In the genomic region with DNA sequence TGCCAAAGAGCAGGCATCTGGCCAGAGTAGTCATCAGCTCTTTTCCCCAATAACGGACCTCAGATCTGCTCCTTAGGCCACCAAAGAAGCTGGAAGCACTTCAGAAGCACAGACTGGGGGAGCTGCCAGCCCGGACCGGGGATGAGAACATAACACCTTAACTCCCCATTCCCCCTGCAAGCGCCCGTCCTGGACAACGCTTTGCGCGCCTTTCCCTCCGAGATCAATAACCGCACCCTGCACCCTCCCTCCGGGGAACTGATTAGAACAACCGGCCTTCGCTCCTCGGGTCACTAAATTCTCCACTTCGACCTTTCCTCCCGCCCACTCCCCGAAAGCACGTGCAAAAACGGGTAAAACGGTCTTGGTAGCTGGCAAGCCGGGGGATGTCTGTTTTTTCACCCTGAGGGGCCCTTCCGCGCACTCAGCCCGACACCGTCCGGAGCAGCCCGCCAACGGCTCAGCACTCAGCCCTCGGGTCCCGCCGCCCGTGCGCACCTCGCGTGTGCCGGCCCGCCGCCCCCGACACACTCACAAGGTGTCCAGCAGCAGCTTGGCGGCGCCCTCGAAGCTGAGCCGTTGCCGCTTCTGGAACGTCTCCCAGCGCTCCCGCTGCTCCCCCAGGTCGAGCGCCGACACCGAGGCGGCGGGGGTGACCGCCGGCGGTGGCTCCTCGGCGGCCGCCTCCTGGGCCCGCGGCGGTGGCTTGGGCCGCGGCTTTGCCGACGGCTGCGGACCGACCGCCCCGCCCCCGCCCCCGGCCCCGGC, we compare ENCODE assay signal across 8 mouse cellular contexts. TPM values are rescaled to one million over a fixed set of nuclear protein-coding genes. Genes with fewer than 3 reads are reported as not detected.
DNase-seq lines count a peak whose midpoint lies in the region; ATAC-seq and TF ChIP-seq lines count a peak whose summit lies in the region.

No protein-coding gene starts in this region.

- peak overlapping the region; percentile 83 for H3K4me2 ChIP-seq in heart, embryonic 13.5 days
- peak overlapping the region; percentile 98 for H3K4me2 ChIP-seq in kidney, embryonic 16.5 days (replicated peaks; ENCODE audit: low read depth, low read length)
- peak overlapping the region; percentile 81 for H3K4me2 ChIP-seq in neural tube, embryonic 14.5 days (ENCODE audit: low read depth, low read length)

- peaks cover 30% of the 10 kb centered on the region for H3K27me3 ChIP-seq in heart, embryonic 13.5 days (replicated peaks)
- peaks cover 7% of the 10 kb centered on the region; the same call in 1 of the 2 replicates for H3K27me3 ChIP-seq in kidney, embryonic 16.5 days (ENCODE audit: insufficient read depth, low read length)
- H3K27me3 ChIP-seq in neural tube, embryonic 14.5 days (ENCODE audit: control insufficient read depth, insufficient read depth, low read length) = no peaks in the 10 kb centered on the region

- ATAC-seq in CD4-positive, CD25-positive, alpha-beta regulatory T cell, adult 4 months = peak; percentile 66
- peak; percentile 77 for ATAC-seq in erythroblast, adult 5-6 weeks (replicated peaks; ENCODE audit: low FRiP score, poor library complexity, severe bottlenecking)
- ATAC-seq in heart, embryonic 13.5 days (ENCODE audit: extremely low read depth, insufficient number of reproducible peaks, low FRiP score, low TSS enrichment) = peak; percentile 40; the same call in 1 of the 2 replicates
- peak; percentile 81 for ATAC-seq in kidney, embryonic 16.5 days (ENCODE audit: low FRiP score, low TSS enrichment)
- ATAC-seq in neural tube, embryonic 14.5 days (ENCODE audit: low read depth) = peak; percentile 79

- WGBS in bone marrow, adult 2 months = under 1% methylated on average over 73 of the region's 73 CpGs
- WGBS in heart, embryonic 13.5 days = under 1% methylated on average over 59 of the region's 73 CpGs
- under 1% methylated on average over 63 of the region's 73 CpGs for WGBS in kidney, embryonic 16.5 days
- under 1% methylated on average over 62 of the region's 73 CpGs for WGBS in neural tube, embryonic 14.5 days

- peak; percentile 12; the same call in 1 of the 2 replicates for TF ChIP-seq POLR2A in bone marrow, adult 2 months (IDR thresholded peaks at IDR 0.05; ENCODE audit: borderline replicate concordance, control insufficient read depth, low read depth, low read length)

- peaks cover 2% of the 10 kb centered on the region; the same call in 1 of the 2 replicates for H3K4me1 ChIP-seq in bone marrow, adult 2 months (ENCODE audit: control insufficient read depth, insufficient read depth, low read length)
- H3K4me1 ChIP-seq in heart, embryonic 13.5 days = peaks cover 12% of the 10 kb centered on the region
- 0 out of 2 replicates have a peak, but pooled peaks cover 7% of the 10 kb centered on the region for H3K4me1 ChIP-seq in kidney, embryonic 16.5 days (ENCODE audit: insufficient read depth, low read length)
- H3K4me1 ChIP-seq in neural tube, embryonic 14.5 days (ENCODE audit: control insufficient read depth, insufficient read depth, low read length) = peaks cover 11% of the 10 kb centered on the region

- peak overlapping the region; percentile 80 for H3K4me3 ChIP-seq in bone marrow, adult 2 months (replicated peaks; ENCODE audit: control insufficient read depth, low read depth, low read length)
- H3K4me3 ChIP-seq in heart, embryonic 13.5 days = peak overlapping the region; percentile 84
- H3K4me3 ChIP-seq in kidney, embryonic 16.5 days (ENCODE audit: low read length) = peak overlapping the region; percentile 77
- peak overlapping the region; percentile 85 for H3K4me3 ChIP-seq in neural tube, embryonic 14.5 days (ENCODE audit: low read depth, low read length)

- H3K9ac ChIP-seq in heart, embryonic 13.5 days = peak overlapping the region; percentile 90
- H3K9ac ChIP-seq in kidney, embryonic 16.5 days (replicated peaks; ENCODE audit: low read length) = peak overlapping the region; percentile 89
- peak overlapping the region; percentile 95 for H3K9ac ChIP-seq in neural tube, embryonic 14.5 days (replicated peaks; ENCODE audit: low read depth, low read length)

- peak; percentile 49 to 58 for DNase-seq in lung, adult 18-20 months
- peak; percentile 82 for DNase-seq in testis, postnatal 14 days (ENCODE audit: low spot score)

- H3K36me3 ChIP-seq in heart, embryonic 13.5 days = no peaks in the 10 kb centered on the region
- H3K36me3 ChIP-seq in kidney, embryonic 16.5 days (ENCODE audit: insufficient read depth, low read length) = no peaks in the 10 kb centered on the region
- no peaks in the 10 kb centered on the region; the same call in none of the 2 replicates for H3K36me3 ChIP-seq in neural tube, embryonic 14.5 days (ENCODE audit: control insufficient read depth, insufficient read depth, low read length)

- no peaks in the 10 kb centered on the region for H3K9me3 ChIP-seq in heart, embryonic 13.5 days
- H3K9me3 ChIP-seq in kidney, embryonic 16.5 days (ENCODE audit: low read length) = no peaks in the 10 kb centered on the region
- H3K9me3 ChIP-seq in neural tube, embryonic 14.5 days (ENCODE audit: control insufficient read depth, low read length) = no peaks in the 10 kb centered on the region

- TF ChIP-seq CTCF in bone marrow, adult 2 months (IDR thresholded peaks at IDR 0.05; ENCODE audit: control insufficient read depth, insufficient read depth, low read length) = no peak

- H3K27ac ChIP-seq in bone marrow, adult 2 months (ENCODE audit: control insufficient read depth, insufficient read depth, low read depth, low read length, poor library complexity) = peak overlapping the region; percentile 75
- H3K27ac ChIP-seq in heart, embryonic 13.5 days (replicated peaks) = peak overlapping the region; percentile 40; the same call in 1 of the 2 replicates
- peak overlapping the region; percentile 51 for H3K27ac ChIP-seq in kidney, embryonic 16.5 days (ENCODE audit: low read length)
- peak overlapping the region; percentile 80 for H3K27ac ChIP-seq in neural tube, embryonic 14.5 days (ENCODE audit: low read depth, low read length)

RNA-seq across cellular contexts. Expression of gene Cenpv, which starts 0.6 kb away (rescaled TPM):
- polyA plus RNA-seq in CD4-positive, CD25-positive, alpha-beta regulatory T cell, adult 4 months (2017; shearing (Covaris generic)) = 1 to 10 TPM in 1 of 2 experiments, under 1 TPM in 1; 0.74 to 2.3 TPM
- 20.9 and 22.2 TPM in 2 replicates for polyA plus RNA-seq in bone marrow, adult 2 months (2011; ENCODE audit: insufficient read depth, insufficient read length, low replicate concordance, missing spikeins)
- total RNA-seq in erythroblast, adult 5-6 weeks (2015; ENCODE audit: low replicate concordance) = 1.7 and 9.6 TPM in 2 replicates
- 5.7 and 14.6 TPM in 2 replicates for total RNA-seq in erythroblast, adult 5-6 weeks (2017; ENCODE audit: low replicate concordance)
- polyA plus RNA-seq in heart, embryonic 13.5 days (2015; fragmentation: Nextera tagmentation; extraction: Ambion mirVana) = 16.4 and 16.7 TPM in 2 replicates
- 7.6 and 17.7 TPM in 2 replicates for polyA plus RNA-seq in kidney, embryonic 16.5 days (2015; fragmentation: Nextera tagmentation; extraction: Ambion mirVana)
- 56.3 and 73.1 TPM in 2 replicates for polyA plus RNA-seq in neural tube, embryonic 14.5 days (2014; fragmentation: Nextera tagmentation; extraction: Ambion mirVana)

RNA-seq across cellular contexts. Expression of gene Ubb, which starts 12.5 kb away (rescaled TPM):
- 1,000 to 10,000 TPM; 5,826 to 7,831 TPM for polyA plus RNA-seq in CD4-positive, CD25-positive, alpha-beta regulatory T cell, adult 4 months (2017; shearing (Covaris generic))
- polyA plus RNA-seq in bone marrow, adult 2 months (2011; ENCODE audit: insufficient read depth, insufficient read length, low replicate concordance, missing spikeins) = 467 and 492 TPM in 2 replicates
- 1,189 and 1,264 TPM in 2 replicates for total RNA-seq in erythroblast, adult 5-6 weeks (2015; ENCODE audit: low replicate concordance)
- total RNA-seq in erythroblast, adult 5-6 weeks (2017; ENCODE audit: low replicate concordance) = 1,425 and 1,690 TPM in 2 replicates
- polyA plus RNA-seq in heart, embryonic 13.5 days (2015; fragmentation: Nextera tagmentation; extraction: Ambion mirVana) = 2,701 and 2,883 TPM in 2 replicates
- 3,284 and 3,391 TPM in 2 replicates for polyA plus RNA-seq in kidney, embryonic 16.5 days (2015; fragmentation: Nextera tagmentation; extraction: Ambion mirVana)
- 4,516 and 4,600 TPM in 2 replicates for polyA plus RNA-seq in neural tube, embryonic 14.5 days (2014; fragmentation: Nextera tagmentation; extraction: Ambion mirVana)

RNA-seq across cellular contexts. Expression of gene Trpv2, which starts 35.8 kb away (rescaled TPM):
- polyA plus RNA-seq in CD4-positive, CD25-positive, alpha-beta regulatory T cell, adult 4 months (2017; shearing (Covaris generic)) = 10 to 100 TPM; 65.8 to 93.5 TPM
- polyA plus RNA-seq in bone marrow, adult 2 months (2011; ENCODE audit: insufficient read depth, insufficient read length, low replicate concordance, missing spikeins) = 10.0 and 22.0 TPM in 2 replicates
- 2.3 and 4.2 TPM in 2 replicates for total RNA-seq in erythroblast, adult 5-6 weeks (2015; ENCODE audit: low replicate concordance)
- total RNA-seq in erythroblast, adult 5-6 weeks (2017; ENCODE audit: low replicate concordance) = 6.8 and 7.7 TPM in 2 replicates
- 3.4 and 4.7 TPM in 2 replicates for polyA plus RNA-seq in heart, embryonic 13.5 days (2015; fragmentation: Nextera tagmentation; extraction: Ambion mirVana)
- 4.6 and 6.6 TPM in 2 replicates for polyA plus RNA-seq in kidney, embryonic 16.5 days (2015; fragmentation: Nextera tagmentation; extraction: Ambion mirVana)
- 25.1 and 25.8 TPM in 2 replicates for polyA plus RNA-seq in neural tube, embryonic 14.5 days (2014; fragmentation: Nextera tagmentation; extraction: Ambion mirVana)

Comparison
In these comparisons a context has a peak if more than half of its experiments do, and no peak if none do; other contexts are left out.
1. Peak in every context shown above with its lines: DNase-seq, ATAC-seq, H3K4me3 ChIP-seq and H3K27ac ChIP-seq.